Mouse (Mus musculus): ENCODE results near the gene Ifna4. TPM values are rescaled to one million over a fixed set of nuclear protein-coding genes. Genes with fewer than 3 reads are reported as not detected.

The Ifna4 gene
- polyA plus RNA-seq, 1 experiment = not detected

- Histone ChIP-seq H3K27ac (ENCODE audit: insufficient read depth, low read length) (no peak overlapping the region), H3K9me3 (replicated peaks; ENCODE audit: control insufficient read depth, insufficient read depth, low read length, poor library complexity, severe bottlenecking) (no peaks in the 10 kb centered on the region), H3K36me3 (ENCODE audit: control insufficient read depth, insufficient read depth, low read length, poor library complexity, severe bottlenecking) (no peaks in the 10 kb centered on the region), H3K4me1 (ENCODE audit: control insufficient read depth, insufficient read depth, low read length) (no peaks in the 10 kb centered on the region), H3K27me3 (ENCODE audit: control insufficient read depth, insufficient read depth, low read length, poor library complexity, severe bottlenecking) (no peaks in the 10 kb centered on the region), H3K4me3 (ENCODE audit: low read depth, low read length) (no peak overlapping the region), H3K9ac (ENCODE audit: low read depth, poor library complexity, severe bottlenecking) (no peak overlapping the region)
- TF ChIP-seq CTCF (IDR thresholded peaks at IDR 0.05; ENCODE audit: low read depth, low read length) (no peak), EP300 (IDR thresholded peaks at IDR 0.05; ENCODE audit: insufficient read depth, low read depth, low read length) (no peak)
These were observed 46.6 kb downstream of the Ifna4 start for GRCm38 (mm10) chr4:88888236-88888635.

Other genes starting within 250 kb of the Ifna4 start
- not detected in 2 replicates for gene Ifna9, start 249.5 kb upstream of the Ifna4 start, polyA plus RNA-seq (2011; ENCODE audit: insufficient read depth, insufficient read length, low read depth, missing spikeins)
- gene Ifna12, start 238.5 kb upstream of the Ifna4 start, polyA plus RNA-seq (2011; ENCODE audit: insufficient read depth, insufficient read length, low read depth, missing spikeins) = not detected in 2 replicates
- not detected in 2 replicates for gene C87499, start 207.4 kb upstream of the Ifna4 start, polyA plus RNA-seq (2011; ENCODE audit: insufficient read depth, insufficient read length, low read depth, missing spikeins)
- not detected in 2 replicates for gene Ifna13, start 197.4 kb upstream of the Ifna4 start, polyA plus RNA-seq (2011; ENCODE audit: insufficient read depth, insufficient read length, low read depth, missing spikeins)
- not detected in 2 replicates for gene Ifna16, start 164.9 kb upstream of the Ifna4 start, polyA plus RNA-seq (2011; ENCODE audit: insufficient read depth, insufficient read length, low read depth, missing spikeins)
- gene Ifna2, start 157.9 kb upstream of the Ifna4 start, polyA plus RNA-seq (2011; ENCODE audit: insufficient read depth, insufficient read length, low read depth, missing spikeins) = not detected in 2 replicates
- gene Ifnab, start 150.5 kb upstream of the Ifna4 start, polyA plus RNA-seq (2011; ENCODE audit: insufficient read depth, insufficient read length, low read depth, missing spikeins) = not detected in 2 replicates
- gene Gm26566, start 120.1 kb upstream of the Ifna4 start, polyA plus RNA-seq (2011; ENCODE audit: insufficient read depth, insufficient read length, low read depth, missing spikeins) = not detected in 2 replicates
- 79.5 and 83.1 TPM in 2 replicates for gene Klhl9, start 119.4 kb upstream of the Ifna4 start, polyA plus RNA-seq (2011; ENCODE audit: insufficient read depth, insufficient read length, low read depth, missing spikeins)
- gene Gm13271, start 87.0 kb upstream of the Ifna4 start, polyA plus RNA-seq (2011; ENCODE audit: insufficient read depth, insufficient read length, low read depth, missing spikeins) = not detected in 2 replicates
- gene Gm13283, start 81.7 kb upstream of the Ifna4 start, polyA plus RNA-seq (2011; ENCODE audit: insufficient read depth, insufficient read length, low read depth, missing spikeins) = not detected in 2 replicates
- gene Gm13290, start 68.0 kb upstream of the Ifna4 start, polyA plus RNA-seq (2011; ENCODE audit: insufficient read depth, insufficient read length, low read depth, missing spikeins) = not detected in 2 replicates
- not detected in 2 replicates for gene Gm13289, start 64.9 kb upstream of the Ifna4 start, polyA plus RNA-seq (2011; ENCODE audit: insufficient read depth, insufficient read length, low read depth, missing spikeins)
- gene Gm13272, start 62.0 kb upstream of the Ifna4 start, polyA plus RNA-seq (2011; ENCODE audit: insufficient read depth, insufficient read length, low read depth, missing spikeins) = not detected in 2 replicates
- gene Ifnz, start 59.7 kb upstream of the Ifna4 start, polyA plus RNA-seq (2011; ENCODE audit: insufficient read depth, insufficient read length, low read depth, missing spikeins) = not detected in 2 replicates
- gene Gm13276, start 56.2 kb upstream of the Ifna4 start, polyA plus RNA-seq (2011; ENCODE audit: insufficient read depth, insufficient read length, low read depth, missing spikeins) = not detected in 2 replicates
- not detected in 2 replicates for gene Gm13277, start 53.2 kb upstream of the Ifna4 start, polyA plus RNA-seq (2011; ENCODE audit: insufficient read depth, insufficient read length, low read depth, missing spikeins)
- not detected in 2 replicates for gene Gm13278, start 50.3 kb upstream of the Ifna4 start, polyA plus RNA-seq (2011; ENCODE audit: insufficient read depth, insufficient read length, low read depth, missing spikeins)
- not detected in 2 replicates for gene Gm13275, start 47.4 kb upstream of the Ifna4 start, polyA plus RNA-seq (2011; ENCODE audit: insufficient read depth, insufficient read length, low read depth, missing spikeins)
- gene Gm13279, start 44.5 kb upstream of the Ifna4 start, polyA plus RNA-seq (2011; ENCODE audit: insufficient read depth, insufficient read length, low read depth, missing spikeins) = not detected in 2 replicates
- gene Gm13285, start 42.2 kb upstream of the Ifna4 start, polyA plus RNA-seq (2011; ENCODE audit: insufficient read depth, insufficient read length, low read depth, missing spikeins) = not detected in 2 replicates
- not detected in 2 replicates for gene Gm13287, start 38.6 kb upstream of the Ifna4 start, polyA plus RNA-seq (2011; ENCODE audit: insufficient read depth, insufficient read length, low read depth, missing spikeins)
- not detected in 2 replicates for gene Gm13288, start 36.3 kb upstream of the Ifna4 start, polyA plus RNA-seq (2011; ENCODE audit: insufficient read depth, insufficient read length, low read depth, missing spikeins)
- not detected in 2 replicates for gene Ifna7, start 25.6 kb upstream of the Ifna4 start, polyA plus RNA-seq (2011; ENCODE audit: insufficient read depth, insufficient read length, low read depth, missing spikeins)
- gene Ifna11, start 21.9 kb upstream of the Ifna4 start, polyA plus RNA-seq (2011; ENCODE audit: insufficient read depth, insufficient read length, low read depth, missing spikeins) = not detected in 2 replicates
- gene Ifna6, start 14.4 kb upstream of the Ifna4 start, polyA plus RNA-seq (2011; ENCODE audit: insufficient read depth, insufficient read length, low read depth, missing spikeins) = not detected in 2 replicates
- gene Ifna5, start 6.3 kb upstream of the Ifna4 start, polyA plus RNA-seq (2011; ENCODE audit: insufficient read depth, insufficient read length, low read depth, missing spikeins) = not detected in 2 replicates
- gene Ifna1, start 8.2 kb downstream of the Ifna4 start, polyA plus RNA-seq (2011; ENCODE audit: insufficient read depth, insufficient read length, low read depth, missing spikeins) = not detected in 2 replicates
- gene Ifne, start 38.3 kb downstream of the Ifna4 start, polyA plus RNA-seq (2011; ENCODE audit: insufficient read depth, insufficient read length, low read depth, missing spikeins) = not detected in 2 replicates